Mouse (Mus musculus) limb, embryonic 11.5 days (tissue): ENCODE data around the gene Ica1. TPM values are rescaled to one million over a fixed set of nuclear protein-coding genes. Genes with fewer than 3 reads are reported as not detected.
A peak's percentile ranks its signal among the peaks of the same experiment; 100 is the strongest.

ENCODE experiments used
- ATAC-seq: fragments of 200-750 bp; cut with Nextera tagmentation; 2 replicates; pipeline ENCODE4 v1.8.0; 2017; ENCODE audit warnings: low read depth; ENCODE audit not compliant: insufficient number of reproducible peaks, low FRiP score, low TSS enrichment
- DNase-seq: peaks from one replicate; pipeline ENCODE4 v3.0.0-alpha.2; 2015; ENCODE audit warnings: low spot score
- H3K27ac ChIP-seq: fragments of 300-500 bp; sonication (generic); replicated peaks from 2 replicates; pipeline ENCODE4 v1.5.1; 2014; ENCODE audit warnings: low read depth, mild to moderate bottlenecking, low read length
- H3K27me3 ChIP-seq: fragments of 300-500 bp; sonication (generic); 2 replicates; pipeline ENCODE4 v1.6.1; 2014; ENCODE audit warnings: mild to moderate bottlenecking, low read length, mixed read lengths; ENCODE audit not compliant: control insufficient read depth, insufficient read depth
- H3K36me3 ChIP-seq: fragments of 300-500 bp; sonication (generic); 2 replicates; pipeline ENCODE4 v1.6.1; 2014; ENCODE audit warnings: mild to moderate bottlenecking, low read length, moderate library complexity, mixed read lengths; ENCODE audit not compliant: control insufficient read depth, insufficient read depth
- H3K4me1 ChIP-seq: fragments of 300-500 bp; sonication (generic); 2 replicates; pipeline ENCODE4 v1.6.1; 2014; ENCODE audit warnings: low read length, mixed read lengths; ENCODE audit not compliant: control insufficient read depth, insufficient read depth
- H3K4me2 ChIP-seq: fragments of 300-500 bp; sonication (generic); 2 replicates; pipeline ENCODE4 v1.6.1; 2014; ENCODE audit warnings: low read depth, mild to moderate bottlenecking, moderate library complexity; ENCODE audit not compliant: severe bottlenecking
- H3K4me3 ChIP-seq: fragments of 300-500 bp; sonication (generic); 2 replicates; pipeline ENCODE4 v1.5.1; 2014; ENCODE audit warnings: low read depth, low read length
- H3K9ac ChIP-seq: fragments of 300-500 bp; sonication (generic); 2 replicates; pipeline ENCODE4 v1.6.1; 2014; ENCODE audit warnings: mild to moderate bottlenecking, low read length
- H3K9me3 ChIP-seq: fragments of 300-500 bp; sonication (generic); 2 replicates; pipeline ENCODE4 v1.6.1; 2016; ENCODE audit warnings: low read length; ENCODE audit not compliant: control insufficient read depth
- WGBS: fragments of 180-500 bp; shearing (Covaris S2); extraction: QIAGEN DNeasy Blood & Tissue Kit; methylation state at CpG from one replicate; pipeline ENCODE4 v1.1.7; 2014; 5-methylcytosine and 5-hydroxymethylcytosine counted together
- polyA plus RNA-seq: library from polyadenylated mRNA; unstranded; fragments of >200 nt; fragmentation: Nextera tagmentation; extraction: Ambion mirVana; gene quantifications from 2 replicates; pipeline ENCODE4 v1.2.1, GENCODE M21; 2014

Ica1 gene
- polyA plus RNA-seq, 1 experiment from 2014 or later, result 17.5 TPM

GRCm38 (mm10) chr6:8719692-8720091, 58.6 kb downstream of the Ica1 start:
- no peak for DNase-seq
- 77% methylated on average over 2 of the region's 2 CpGs for WGBS
- Histone ChIP-seq H3K27ac (no peak overlapping the region), H3K4me1 (no peaks in the 10 kb centered on the region), H3K36me3 (no peaks in the 10 kb centered on the region), H3K4me2 (no peak overlapping the region), H3K27me3 (no peaks in the 10 kb centered on the region), H3K9ac (no peak overlapping the region), H3K9me3 (no peaks in the 10 kb centered on the region), H3K4me3 (no peak overlapping the region)
- ATAC-seq, result no peak

- H3K9ac ChIP-seq, result no peak overlapping the region
- H3K27ac ChIP-seq, result no peak overlapping the region
- H3K27me3 ChIP-seq, result no peaks in the 10 kb centered on the region
- DNase-seq, result no peak
- H3K9me3 ChIP-seq, result no peaks in the 10 kb centered on the region
- no peak overlapping the region for H3K4me2 ChIP-seq
- H3K4me1 ChIP-seq, result no peaks in the 10 kb centered on the region
- 92% methylated on average over 7 of the region's 7 CpGs for WGBS
- no peaks in the 10 kb centered on the region for H3K36me3 ChIP-seq
- ATAC-seq, result no peak
- H3K4me3 ChIP-seq, result no peak overlapping the region
Measured at GRCm38 (mm10) chr6:8717967-8718366, 60.3 kb downstream of the Ica1 start.

GRCm38 (mm10) chr6:8716539-8716938, 61.7 kb downstream of the Ica1 start:
- no peak for ATAC-seq
- 93% methylated on average over 2 of the region's 2 CpGs for WGBS
- no peak overlapping the region for H3K27ac ChIP-seq

DNA sequence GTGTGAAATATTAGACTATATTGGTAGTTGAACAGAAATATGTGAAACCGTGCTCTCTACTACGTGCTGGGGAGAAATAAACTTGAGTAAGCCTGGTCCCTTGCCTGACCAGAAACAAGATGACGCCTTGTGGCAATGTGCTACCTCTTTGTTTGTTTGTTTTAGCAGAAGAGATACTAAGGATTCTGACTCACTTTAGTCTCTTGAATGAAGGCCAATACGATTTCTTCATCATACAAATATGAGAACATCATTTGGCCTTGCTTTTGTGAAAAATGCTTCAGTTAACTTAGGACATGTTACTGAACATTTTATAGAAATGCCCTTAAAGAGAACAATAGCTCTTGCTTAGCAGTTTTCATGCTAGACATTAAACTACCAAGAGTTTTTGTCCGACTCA, 67.0 kb downstream of the Ica1 start:
- H3K9me3 ChIP-seq, result no peaks in the 10 kb centered on the region
- H3K4me2 ChIP-seq, result no peak overlapping the region
- ATAC-seq, result no peak
- H3K4me1 ChIP-seq, result no peaks in the 10 kb centered on the region
- no peak for DNase-seq
- H3K27me3 ChIP-seq, result no peaks in the 10 kb centered on the region
- no peak overlapping the region for H3K9ac ChIP-seq
- WGBS, result 88% methylated on average over 5 of the region's 5 CpGs
- no peak overlapping the region for H3K27ac ChIP-seq
- H3K4me3 ChIP-seq, result no peak overlapping the region
- H3K36me3 ChIP-seq, result no peaks in the 10 kb centered on the region

More at GRCm38 (mm10) chr6:8716539-8716938, 61.7 kb downstream of the Ica1 start:
- Histone ChIP-seq H3K27me3 (no peaks in the 10 kb centered on the region), H3K36me3 (no peaks in the 10 kb centered on the region), H3K4me1 (no peaks in the 10 kb centered on the region), H3K9ac (no peak overlapping the region), H3K4me2 (no peak overlapping the region), H3K9me3 (no peaks in the 10 kb centered on the region), H3K4me3 (no peak overlapping the region)
- DNase-seq, result no peak

DNA sequence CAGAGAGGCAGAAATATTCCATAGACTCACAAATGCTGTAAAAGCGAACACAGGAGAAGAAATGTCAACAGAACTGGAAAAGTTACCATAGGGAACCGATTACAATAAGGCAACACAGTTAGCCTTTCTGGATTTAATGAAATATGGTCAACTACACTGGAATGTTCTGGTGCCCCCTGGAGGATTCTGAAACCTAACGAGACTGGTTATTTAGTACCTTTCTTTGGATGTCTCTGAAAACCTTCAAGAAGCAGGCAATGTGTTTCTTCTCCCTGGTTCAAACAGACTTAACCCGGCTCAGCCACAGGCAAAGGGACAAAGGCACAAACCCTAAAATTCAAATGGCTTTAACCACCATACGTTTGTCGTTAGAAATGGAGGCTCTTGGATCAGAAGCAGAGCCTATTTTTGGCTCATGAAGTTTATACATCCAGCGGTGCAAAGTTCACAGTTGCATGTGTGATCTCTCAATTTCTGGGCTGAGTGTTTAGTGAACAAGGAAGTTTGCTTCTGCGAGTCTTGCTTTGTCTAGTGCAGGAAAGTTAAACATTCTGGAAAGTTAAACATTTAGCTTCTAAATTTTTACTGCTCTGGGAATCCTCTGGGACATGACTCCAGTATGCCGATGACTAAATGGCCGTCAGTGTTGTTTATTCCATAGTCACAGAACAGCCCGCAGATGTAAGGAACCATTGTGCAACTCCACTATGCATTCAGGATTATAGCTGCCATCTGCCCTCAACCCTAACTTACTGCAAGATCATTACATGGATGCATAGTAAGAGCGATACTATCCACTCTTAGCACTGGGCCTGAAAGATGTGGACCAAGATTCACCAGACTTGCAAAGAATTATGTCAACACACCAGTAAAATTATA, 83.4 kb downstream of the Ica1 start:
- H3K9me3 ChIP-seq, result no peaks in the 10 kb centered on the region
- no peak overlapping the region for H3K9ac ChIP-seq
- ATAC-seq, result no peak
- H3K4me3 ChIP-seq, result no peak overlapping the region
- WGBS, result 50% methylated on average over 12 of the region's 12 CpGs
- no peak overlapping the region for H3K4me2 ChIP-seq
- no peaks in the 10 kb centered on the region for H3K36me3 ChIP-seq
- no peaks in the 10 kb centered on the region for H3K27me3 ChIP-seq
- H3K27ac ChIP-seq, result peak overlapping the region; percentile 79
- DNase-seq, result peak; percentile 60
- peaks cover 13% of the 10 kb centered on the region for H3K4me1 ChIP-seq

- ATAC-seq, result peak; percentile 96
- WGBS, result 9% methylated on average over 10 of the region's 10 CpGs
- no peak overlapping the region for H3K4me2 ChIP-seq
- H3K9me3 ChIP-seq, result no peaks in the 10 kb centered on the region
- peak overlapping the region; percentile 23; the same call in 1 of the 2 replicates for H3K9ac ChIP-seq
- no peaks in the 10 kb centered on the region for H3K36me3 ChIP-seq
- peak overlapping the region; percentile 79 for H3K27ac ChIP-seq
- H3K4me3 ChIP-seq, result no peak overlapping the region
- DNase-seq, result peak; percentile 81
- peaks cover 13% of the 10 kb centered on the region for H3K4me1 ChIP-seq
- H3K27me3 ChIP-seq, result no peaks in the 10 kb centered on the region
Measured at GRCm38 (mm10) chr6:8693926-8694635, 84.2 kb downstream of the Ica1 start.

GRCm38 (mm10) chr6:8693141-8693881, 85.0 kb downstream of the Ica1 start:
- H3K27me3 ChIP-seq, result no peaks in the 10 kb centered on the region
- peak overlapping the region; percentile 79 for H3K27ac ChIP-seq
- H3K9ac ChIP-seq, result no peak overlapping the region
- peaks cover 13% of the 10 kb centered on the region for H3K4me1 ChIP-seq
- H3K4me3 ChIP-seq, result no peak overlapping the region
- no peaks in the 10 kb centered on the region for H3K36me3 ChIP-seq
- H3K9me3 ChIP-seq, result no peaks in the 10 kb centered on the region
- 55% methylated on average over 11 of the region's 11 CpGs for WGBS
- DNase-seq, result peak; percentile 30
- H3K4me2 ChIP-seq, result no peak overlapping the region
- ATAC-seq, result peak; percentile 37
